Mouse (Mus musculus) limb, embryonic 14.5 days (tissue): ENCODE results near the gene Cd7. TPM values are rescaled to one million over a fixed set of nuclear protein-coding genes. Genes with fewer than 3 reads are reported as not detected.

Source experiments
- ATAC-seq: fragments of 200-750 bp; cut with Nextera tagmentation; 2 replicates; pipeline ENCODE4 v1.8.0; 2017; ENCODE audit warnings: low read depth, moderate number of reproducible peaks, moderate TSS enrichment; ENCODE audit not compliant: low FRiP score
- DNase-seq: peaks from one replicate; pipeline ENCODE4 v3.0.0-alpha.2; 2015; ENCODE audit warnings: low spot score
- H3K27ac ChIP-seq: fragments of 300-500 bp; sonication (generic); replicated peaks from 2 replicates; pipeline ENCODE4 v1.5.1; 2014; ENCODE audit warnings: low read depth, mild to moderate bottlenecking, low read length, moderate library complexity, mixed read lengths
- H3K27me3 ChIP-seq: fragments of 300-500 bp; sonication (generic); 2 replicates; pipeline ENCODE4 v1.6.1; 2014; ENCODE audit warnings: low read length, mixed read lengths; ENCODE audit not compliant: control insufficient read depth, insufficient read depth
- H3K36me3 ChIP-seq: fragments of 300-500 bp; sonication (generic); 2 replicates; pipeline ENCODE4 v1.6.1; 2014; ENCODE audit warnings: mild to moderate bottlenecking, low read length, moderate library complexity, mixed read lengths; ENCODE audit not compliant: control insufficient read depth, insufficient read depth
- H3K4me1 ChIP-seq: fragments of 300-500 bp; sonication (generic); 2 replicates; pipeline ENCODE4 v1.6.1; 2014; ENCODE audit warnings: antibody characterized with exemption, low read length, mixed read lengths; ENCODE audit not compliant: control insufficient read depth, insufficient read depth
- H3K4me2 ChIP-seq: fragments of 300-500 bp; sonication (generic); replicated peaks from 2 replicates; pipeline ENCODE4 v1.6.1; 2014; ENCODE audit warnings: low read depth, mild to moderate bottlenecking, low read length, moderate library complexity; ENCODE audit not compliant: severe bottlenecking
- H3K4me3 ChIP-seq: fragments of 300-500 bp; sonication (generic); replicated peaks from 2 replicates; pipeline ENCODE4 v1.5.1; 2014; ENCODE audit warnings: low read length
- H3K9ac ChIP-seq: fragments of 300-500 bp; sonication (generic); 2 replicates; pipeline ENCODE4 v1.6.1; 2014; ENCODE audit warnings: mild to moderate bottlenecking, low read depth, low read length, moderate library complexity; ENCODE audit not compliant: severe bottlenecking
- H3K9me3 ChIP-seq: fragments of 300-500 bp; sonication (generic); 2 replicates; pipeline ENCODE4 v1.6.1; 2016; ENCODE audit warnings: low read length; ENCODE audit not compliant: control insufficient read depth
- POLR2A ChIP-seq: fragments of 200-500 bp; IDR thresholded peaks from 2 replicates; pipeline ENCODE4 v1.8.0; 2012; ENCODE audit warnings: inconsistent platforms, mild to moderate bottlenecking, moderate library complexity, borderline replicate concordance; ENCODE audit not compliant: insufficient read depth, insufficient read length; ENCODE audit errors: extremely low read depth
- WGBS: fragments of 180-500 bp; shearing (Covaris S2); extraction: QIAGEN DNeasy Blood & Tissue Kit; methylation state at CpG from one replicate; pipeline ENCODE4 v1.1.7; 2014; 5-methylcytosine and 5-hydroxymethylcytosine counted together
- polyA plus RNA-seq, 2 experiments: library from polyadenylated mRNA; depleted of rRNA in 1 of 2; stranded (reverse) in 1 of 2; unstranded in 1 of 2; fragments of >200 nt; fragmentation: Nextera tagmentation in 1 of 2; extraction: Ambion mirVana in 1 of 2; gene quantifications; 2 replicates each; pipeline versions ENCODE4 v1.2.1 to v1.2.3; 2012 to 2014

The Cd7 gene
- polyA plus RNA-seq, 2 experiments: 0.19 to 0.36 TPM

DNA sequence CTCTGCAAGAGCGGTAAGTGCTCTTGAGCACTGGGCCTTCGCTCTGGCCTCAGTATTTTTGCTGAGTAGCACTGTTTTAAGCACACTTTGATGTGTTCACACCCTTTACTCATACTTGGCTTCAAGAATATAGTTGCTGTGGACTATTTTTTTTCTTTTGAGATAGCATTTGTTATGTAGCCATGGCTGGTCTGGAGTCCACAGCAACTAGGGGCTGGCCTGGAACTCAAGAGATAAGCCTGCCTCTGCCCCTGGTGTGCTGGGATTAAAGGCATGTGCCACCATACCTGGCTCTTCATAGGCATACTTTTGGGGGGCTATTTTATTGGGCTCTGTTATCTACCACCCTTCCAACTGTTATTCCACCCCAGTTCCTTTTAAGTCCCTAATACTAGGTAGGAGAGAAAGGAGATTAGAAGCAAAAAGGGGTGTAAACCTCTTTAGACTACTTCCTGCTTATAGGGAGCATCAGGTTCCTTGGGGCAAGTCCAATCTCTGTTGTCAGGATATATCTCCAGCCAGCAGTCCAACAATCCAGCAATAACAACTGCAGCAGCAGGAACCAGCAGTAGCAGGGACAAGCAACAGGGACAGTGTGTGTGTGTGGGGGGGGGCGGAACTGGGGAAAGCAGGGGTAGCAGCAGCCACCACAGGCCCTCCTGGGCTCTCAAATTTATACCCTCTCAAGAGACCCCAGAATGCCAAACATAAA is 29.0 kb downstream of the Cd7 start:
- Histone ChIP-seq H3K4me2 (no peak overlapping the region), H3K9me3 (no peaks in the 10 kb centered on the region), H3K27ac (no peak overlapping the region), H3K27me3 (no peaks in the 10 kb centered on the region), H3K9ac (no peak overlapping the region), H3K4me3 (no peak overlapping the region), H3K4me1 (no peaks in the 10 kb centered on the region), H3K36me3 (no peaks in the 10 kb centered on the region)
- WGBS: 91% methylated on average over 3 of the region's 3 CpGs
- no peak for DNase-seq
- no peak for TF ChIP-seq POLR2A
- ATAC-seq: no peak

DNA sequence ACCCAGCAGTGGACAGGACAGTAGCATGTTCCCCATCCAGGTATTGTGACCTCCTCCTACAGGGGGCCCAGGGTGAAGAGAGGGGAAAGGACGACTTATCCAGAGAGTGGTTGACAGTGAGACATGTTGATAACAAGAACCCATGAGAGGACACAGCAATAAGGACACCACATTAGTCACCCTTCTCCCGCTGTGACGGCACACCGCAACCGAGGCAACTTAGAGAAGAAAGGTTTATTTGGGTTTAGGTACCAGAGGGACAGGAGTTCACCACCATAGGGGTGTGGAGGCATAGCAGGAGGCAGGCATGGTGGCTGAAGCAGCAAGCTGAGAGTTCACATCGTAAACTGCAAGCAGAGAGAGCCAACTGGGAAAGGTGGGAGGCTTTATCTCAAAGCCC is 33.0 kb downstream of the Cd7 start:
- Histone ChIP-seq H3K9ac (no peak overlapping the region), H3K36me3 (no peaks in the 10 kb centered on the region), H3K4me1 (0 out of 2 replicates have a peak, but pooled peaks cover 2% of the 10 kb centered on the region), H3K27ac (no peak overlapping the region), H3K9me3 (no peaks in the 10 kb centered on the region), H3K4me2 (no peak overlapping the region), H3K27me3 (no peaks in the 10 kb centered on the region), H3K4me3 (no peak overlapping the region)
- 70% methylated on average over 6 of the region's 6 CpGs for whole genome bisulfite sequencing
- TF ChIP-seq POLR2A: no peak
- ATAC-seq: no peak
- DNase-seq: no peak

DNA sequence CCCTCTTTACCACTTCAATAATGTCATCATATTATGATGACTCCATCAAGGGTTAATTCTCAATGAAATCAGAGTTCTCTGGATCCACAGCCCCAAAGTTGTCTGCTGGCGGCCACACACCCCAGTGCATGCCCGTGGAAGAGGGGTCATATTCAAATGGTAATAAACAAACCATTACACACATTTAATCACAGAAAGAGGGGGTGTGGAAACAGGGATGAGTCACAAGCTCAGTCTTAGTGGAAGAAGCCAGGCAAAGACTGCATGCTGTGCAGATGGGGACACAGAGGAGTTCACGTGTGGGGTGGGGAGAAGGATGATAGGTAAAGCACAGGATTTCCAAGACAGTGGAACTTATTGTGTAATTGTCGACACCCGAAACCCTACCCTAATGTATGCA is 34.9 kb downstream of the Cd7 start:
- Histone ChIP-seq H3K9me3 (no peaks in the 10 kb centered on the region), H3K4me3 (no peak overlapping the region), H3K27me3 (no peaks in the 10 kb centered on the region), H3K36me3 (no peaks in the 10 kb centered on the region), H3K9ac (no peak overlapping the region), H3K4me1 (0 out of 2 replicates have a peak, but pooled peaks cover 2% of the 10 kb centered on the region), H3K27ac (no peak overlapping the region), H3K4me2 (no peak overlapping the region)
- WGBS: 69% methylated on average over 5 of the region's 5 CpGs
- DNase-seq: no peak
- no peak for ATAC-seq
- TF ChIP-seq POLR2A: no peak

DNA sequence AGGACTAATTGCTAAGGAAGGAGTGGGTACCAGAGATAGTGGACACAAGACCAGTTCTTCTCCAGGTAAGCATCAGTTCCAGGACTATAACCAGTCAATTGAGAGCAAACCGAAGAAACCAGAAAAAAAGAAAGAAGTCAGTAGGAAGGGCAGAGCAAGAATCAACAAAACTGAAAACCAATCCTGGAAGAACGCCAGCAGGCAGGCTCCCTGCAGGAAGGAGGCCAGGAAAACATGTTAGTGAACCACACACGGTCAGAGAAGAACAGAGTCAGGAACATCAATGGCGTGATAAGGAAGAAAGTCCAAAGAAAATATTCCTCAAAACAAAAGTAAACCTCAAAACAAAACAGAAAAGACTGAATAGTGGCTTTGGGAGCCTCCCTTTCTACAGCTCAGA is 37.3 kb downstream of the Cd7 start:
- no peak for ATAC-seq
- H3K4me3 ChIP-seq: no peak overlapping the region
- no peak for TF ChIP-seq POLR2A
- H3K4me2 ChIP-seq: no peak overlapping the region
- no peaks in the 10 kb centered on the region for H3K9me3 ChIP-seq
- no peaks in the 10 kb centered on the region for H3K27me3 ChIP-seq
- WGBS: 67% methylated on average over 4 of the region's 4 CpGs
- H3K36me3 ChIP-seq: no peaks in the 10 kb centered on the region; the same call in 1 of the 2 replicates
- no peak overlapping the region for H3K27ac ChIP-seq
- H3K9ac ChIP-seq: no peak overlapping the region
- DNase-seq: no peak
- 0 out of 2 replicates have a peak, but pooled peaks cover 2% of the 10 kb centered on the region for H3K4me1 ChIP-seq

DNA sequence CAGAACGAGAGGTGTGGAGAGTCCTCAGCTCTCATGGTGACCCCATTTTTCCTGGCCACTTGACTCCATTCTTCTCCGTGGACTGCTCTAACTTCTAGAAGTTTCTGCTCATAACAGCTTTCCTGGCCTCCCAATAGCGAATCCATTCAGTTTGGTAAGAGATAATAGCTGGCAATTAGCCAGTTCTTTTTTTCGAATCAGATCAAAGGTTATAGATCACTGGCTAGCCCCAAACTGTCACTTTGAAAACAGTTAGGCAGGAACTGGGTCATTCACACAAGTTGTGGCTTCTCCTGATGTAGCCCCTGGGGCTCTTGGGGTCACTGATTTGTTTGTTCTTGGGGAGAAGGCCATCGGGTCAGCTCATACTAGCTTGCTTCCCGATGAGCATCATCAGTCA is 44.5 kb downstream of the Cd7 start:
- WGBS: 87% methylated on average over 6 of the region's 6 CpGs
- no peak overlapping the region for H3K9ac ChIP-seq
- TF ChIP-seq POLR2A: no peak

More for the DNA sequence above, 44.5 kb downstream of the Cd7 start:
- Histone ChIP-seq H3K36me3 (no peaks in the 10 kb centered on the region; the same call in 1 of the 2 replicates), H3K27ac (no peak overlapping the region), H3K4me1 (peaks cover 9% of the 10 kb centered on the region), H3K4me3 (no peak overlapping the region), H3K9me3 (no peaks in the 10 kb centered on the region), H3K4me2 (no peak overlapping the region), H3K27me3 (no peaks in the 10 kb centered on the region)
- no peak for ATAC-seq
- DNase-seq: no peak
